Mouse (Mus musculus) midbrain, embryonic 16.5 days (tissue): Measurements from ENCODE around the gene Fxyd1. TPM values are rescaled to one million over a fixed set of nuclear protein-coding genes. Genes with fewer than 3 reads are reported as not detected.

Source experiments
- ATAC-seq: fragments of 200-750 bp; cut with Nextera tagmentation; 2 replicates; pipeline ENCODE4 v1.8.0; 2017; ENCODE audit warnings: moderate TSS enrichment
- H3K27ac ChIP-seq: fragments of 300-500 bp; sonication (generic); 2 replicates; pipeline ENCODE4 v1.5.1; 2014; ENCODE audit warnings: mild to moderate bottlenecking, low read length, mixed read lengths
- H3K27me3 ChIP-seq: fragments of 300-500 bp; sonication (generic); 2 replicates; pipeline ENCODE4 v1.6.1; 2014; ENCODE audit warnings: low read depth, low read length, mixed read lengths; ENCODE audit not compliant: control insufficient read depth, insufficient read depth
- H3K36me3 ChIP-seq: fragments of 300-500 bp; sonication (generic); 2 replicates; pipeline ENCODE4 v1.6.1; 2014; ENCODE audit warnings: mild to moderate bottlenecking, low read length, moderate library complexity, mixed read lengths; ENCODE audit not compliant: control insufficient read depth, insufficient read depth
- H3K4me1 ChIP-seq: fragments of 300-500 bp; sonication (generic); 2 replicates; pipeline ENCODE4 v1.6.1; 2014; ENCODE audit warnings: mild to moderate bottlenecking, low read length, mixed read lengths; ENCODE audit not compliant: control insufficient read depth, insufficient read depth
- H3K4me2 ChIP-seq: fragments of 300-500 bp; sonication (generic); 2 replicates; pipeline ENCODE4 v1.6.1; 2014; ENCODE audit warnings: mild to moderate bottlenecking, low read length, mixed read lengths
- H3K4me3 ChIP-seq: fragments of 300-500 bp; sonication (generic); 2 replicates; pipeline ENCODE4 v1.5.1; 2014; ENCODE audit warnings: low read depth, mild to moderate bottlenecking, low read length, moderate library complexity, mixed read lengths
- H3K9ac ChIP-seq: fragments of 300-500 bp; sonication (generic); 2 replicates; pipeline ENCODE4 v1.6.1; 2014; ENCODE audit warnings: low read depth, low read length, mixed read lengths
- H3K9me3 ChIP-seq: fragments of 300-500 bp; sonication (generic); replicated peaks from 2 replicates; pipeline ENCODE4 v1.6.1; 2014; ENCODE audit warnings: mild to moderate bottlenecking, low read length, mixed read lengths; ENCODE audit not compliant: control insufficient read depth, poor library complexity, severe bottlenecking
- WGBS: fragments of 180-500 bp; shearing (Covaris S2); extraction: QIAGEN DNeasy Blood & Tissue Kit; methylation state at CpG from one replicate; pipeline ENCODE4 v1.1.7; 2014; 5-methylcytosine and 5-hydroxymethylcytosine counted together
- polyA plus RNA-seq: library from polyadenylated mRNA; unstranded; fragments of >200 nt; fragmentation: Nextera tagmentation; extraction: Ambion mirVana; gene quantifications from 2 replicates; pipeline ENCODE4 v1.2.1, GENCODE M21; 2015

Fxyd1 gene
- polyA plus RNA-seq, 1 experiment from 2014 or later: 17.3 TPM

GRCm38 (mm10) chr7:31094774-31095501, 37.9 kb upstream of the Fxyd1 start:
- Histone ChIP-seq H3K4me2 (no peak overlapping the region), H3K9ac (no peak overlapping the region), H3K27me3 (no peaks in the 10 kb centered on the region), H3K4me3 (no peak overlapping the region), H3K9me3 (no peaks in the 10 kb centered on the region), H3K27ac (no peak overlapping the region), H3K4me1 (peaks cover 4% of the 10 kb centered on the region; the same call in 1 of the 2 replicates), H3K36me3 (no peaks in the 10 kb centered on the region)
- ATAC-seq: no peak
- WGBS: 24% methylated on average over 11 of the region's 12 CpGs

DNA sequence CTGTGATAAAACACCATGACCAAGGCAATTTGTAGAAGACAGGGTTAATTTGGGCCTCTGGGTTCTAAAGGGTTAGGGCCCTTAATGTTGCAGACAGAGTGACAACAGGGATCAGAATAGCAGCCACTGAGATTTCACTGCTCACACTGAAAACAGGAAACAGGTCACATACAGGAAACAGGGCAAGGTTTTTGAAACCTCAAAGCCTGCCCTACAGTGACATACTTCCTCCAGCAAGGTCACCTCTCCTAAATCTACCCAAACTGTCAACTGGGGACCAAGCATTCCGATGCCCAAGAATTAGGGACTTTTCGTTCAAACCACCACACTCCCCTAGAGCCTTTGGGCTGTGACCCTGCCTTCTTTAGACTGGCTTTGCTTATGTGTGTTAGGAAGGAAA, 32.7 kb upstream of the Fxyd1 start:
- H3K27ac ChIP-seq: no peak overlapping the region
- H3K4me2 ChIP-seq: no peak overlapping the region
- no peaks in the 10 kb centered on the region for H3K9me3 ChIP-seq
- no peak overlapping the region for H3K4me3 ChIP-seq
- H3K27me3 ChIP-seq: no peaks in the 10 kb centered on the region
- no peak for ATAC-seq
- H3K9ac ChIP-seq: no peak overlapping the region
- no peaks in the 10 kb centered on the region for H3K36me3 ChIP-seq
- 83% methylated on average over 2 of the region's 2 CpGs for WGBS
- H3K4me1 ChIP-seq: no peaks in the 10 kb centered on the region

DNA sequence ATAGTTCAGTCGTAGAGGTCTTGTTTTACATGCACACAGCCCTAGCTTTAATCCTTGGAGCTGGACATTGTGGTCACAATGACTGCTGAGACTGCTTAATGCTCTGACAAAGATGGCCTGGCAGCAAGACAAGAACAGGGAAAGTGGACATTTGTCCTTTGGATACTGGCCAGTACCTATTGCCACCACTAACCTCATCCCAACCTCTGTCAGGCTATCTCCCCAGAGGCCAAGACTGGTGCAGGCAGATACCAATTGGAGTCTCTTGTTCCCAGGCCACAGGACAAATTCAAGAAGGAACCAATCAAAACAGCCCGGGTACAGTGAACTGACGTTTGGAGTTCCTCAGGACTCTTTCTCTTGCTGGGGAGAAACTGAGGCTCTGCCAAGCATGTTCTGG, 31.2 kb upstream of the Fxyd1 start:
- no peaks in the 10 kb centered on the region for H3K27me3 ChIP-seq
- H3K4me3 ChIP-seq: no peak overlapping the region
- no peaks in the 10 kb centered on the region for H3K9me3 ChIP-seq
- H3K4me1 ChIP-seq: no peaks in the 10 kb centered on the region
- H3K36me3 ChIP-seq: no peaks in the 10 kb centered on the region
- no peak overlapping the region for H3K4me2 ChIP-seq
- H3K9ac ChIP-seq: no peak overlapping the region
- H3K27ac ChIP-seq: no peak overlapping the region
- ATAC-seq: no peak
- WGBS: 55% methylated on average over 3 of the region's 3 CpGs

DNA sequence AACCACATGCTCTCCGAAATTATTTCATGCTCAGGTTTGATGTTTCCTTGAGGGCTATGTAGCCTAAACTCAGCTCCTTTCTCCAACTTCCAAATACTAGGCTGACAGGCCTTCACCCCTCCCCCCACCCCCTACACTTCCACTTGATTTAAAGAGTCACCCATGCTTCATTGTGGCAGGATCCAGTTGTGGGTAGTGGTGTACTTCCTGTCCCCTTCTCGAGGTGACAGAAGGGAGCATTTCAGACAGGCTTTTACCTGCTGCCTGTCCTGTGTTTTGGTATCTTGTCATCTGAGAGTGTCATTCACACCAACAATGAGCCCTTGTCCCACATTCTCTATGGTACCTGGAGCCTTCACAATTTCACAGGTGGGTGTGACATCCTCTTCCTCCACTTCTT, 30.3 kb upstream of the Fxyd1 start:
- no peak overlapping the region for H3K9ac ChIP-seq
- no peak overlapping the region for H3K27ac ChIP-seq
- H3K4me1 ChIP-seq: no peaks in the 10 kb centered on the region
- no peaks in the 10 kb centered on the region for H3K36me3 ChIP-seq
- H3K4me2 ChIP-seq: no peak overlapping the region
- no peak for ATAC-seq
- H3K27me3 ChIP-seq: no peaks in the 10 kb centered on the region
- H3K9me3 ChIP-seq: no peaks in the 10 kb centered on the region
- H3K4me3 ChIP-seq: no peak overlapping the region
- WGBS: 83% methylated on average over 2 of the region's 2 CpGs

DNA sequence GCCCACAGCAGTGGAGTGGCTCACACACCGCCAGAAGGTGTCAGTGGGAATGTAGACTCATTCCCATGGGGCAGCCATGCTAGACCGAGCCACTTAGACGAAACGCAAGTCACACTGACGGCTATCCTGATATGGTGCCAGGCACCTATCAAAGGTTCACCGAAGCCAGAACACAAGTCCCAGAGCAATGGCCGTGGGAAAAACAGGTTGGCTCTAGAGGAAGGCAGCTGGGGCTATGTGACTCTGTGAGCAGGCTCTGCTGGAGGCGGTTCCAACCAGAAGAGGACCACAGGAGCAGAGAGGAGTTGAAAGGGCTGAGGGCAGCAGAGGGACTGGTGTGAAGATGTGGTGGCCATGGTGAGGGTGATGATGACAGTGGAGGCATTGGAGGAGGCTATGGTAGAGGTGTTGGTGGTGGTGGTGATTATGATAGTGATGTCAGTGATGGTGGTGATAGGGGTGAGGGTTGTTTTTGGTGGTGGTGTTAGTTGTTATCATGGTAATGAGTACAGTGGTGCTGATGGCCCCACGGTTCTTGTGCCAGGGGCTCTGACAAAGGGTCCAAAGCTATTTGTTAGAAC, 29.3 kb upstream of the Fxyd1 start:
- Histone ChIP-seq H3K4me2 (no peak overlapping the region), H3K9ac (no peak overlapping the region), H3K36me3 (no peaks in the 10 kb centered on the region), H3K9me3 (no peaks in the 10 kb centered on the region), H3K4me3 (no peak overlapping the region), H3K4me1 (no peaks in the 10 kb centered on the region), H3K27ac (no peak overlapping the region), H3K27me3 (no peaks in the 10 kb centered on the region)
- 95% methylated on average over 9 of the region's 9 CpGs for WGBS
- no peak for ATAC-seq

GRCm38 (mm10) chr7:31085171-31085570, 28.2 kb upstream of the Fxyd1 start:
- no peak overlapping the region for H3K4me3 ChIP-seq
- H3K27ac ChIP-seq: no peak overlapping the region
- WGBS: 20% methylated on average over 3 of the region's 3 CpGs
- H3K4me2 ChIP-seq: no peak overlapping the region
- no peak for ATAC-seq
- no peaks in the 10 kb centered on the region for H3K4me1 ChIP-seq
- no peaks in the 10 kb centered on the region for H3K27me3 ChIP-seq
- H3K9me3 ChIP-seq: no peaks in the 10 kb centered on the region
- H3K9ac ChIP-seq: no peak overlapping the region
- no peaks in the 10 kb centered on the region for H3K36me3 ChIP-seq

GRCm38 (mm10) chr7:31084140-31084539, 27.1 kb upstream of the Fxyd1 start:
- H3K36me3 ChIP-seq: no peaks in the 10 kb centered on the region
- no peak overlapping the region for H3K9ac ChIP-seq
- no peaks in the 10 kb centered on the region for H3K9me3 ChIP-seq
- no peak overlapping the region for H3K4me2 ChIP-seq
- no peaks in the 10 kb centered on the region for H3K27me3 ChIP-seq
- no peak for ATAC-seq
- H3K27ac ChIP-seq: no peak overlapping the region
- H3K4me1 ChIP-seq: no peaks in the 10 kb centered on the region
- WGBS: 50% methylated on average over 9 of the region's 9 CpGs
- no peak overlapping the region for H3K4me3 ChIP-seq

GRCm38 (mm10) chr7:31082831-31083588, 26.0 kb upstream of the Fxyd1 start:
- H3K4me2 ChIP-seq: no peak overlapping the region
- no peaks in the 10 kb centered on the region for H3K4me1 ChIP-seq
- no peak overlapping the region for H3K9ac ChIP-seq
- no peaks in the 10 kb centered on the region for H3K27me3 ChIP-seq
- no peak for ATAC-seq
- H3K27ac ChIP-seq: no peak overlapping the region
- WGBS: 57% methylated on average over 14 of the region's 14 CpGs
- H3K4me3 ChIP-seq: no peak overlapping the region
- H3K36me3 ChIP-seq: no peaks in the 10 kb centered on the region
- no peaks in the 10 kb centered on the region for H3K9me3 ChIP-seq

- ATAC-seq: no peak
- Histone ChIP-seq H3K27me3 (no peaks in the 10 kb centered on the region), H3K4me1 (no peaks in the 10 kb centered on the region), H3K4me3 (no peak overlapping the region), H3K9me3 (no peaks in the 10 kb centered on the region), H3K9ac (no peak overlapping the region), H3K4me2 (no peak overlapping the region), H3K36me3 (no peaks in the 10 kb centered on the region), H3K27ac (no peak overlapping the region)
Observed at GRCm38 (mm10) chr7:31082106-31082505, 25.1 kb upstream of the Fxyd1 start.
